Mouse (Mus musculus): ENCODE results near the gene Zfhx3. TPM values are rescaled to one million over a fixed set of nuclear protein-coding genes. Genes with fewer than 3 reads are reported as not detected.

Zfhx3 gene
- polyA plus RNA-seq, 1 experiment from 2014 or later = 8.4 TPM

GRCm38 (mm10) chr8:108709928-108710606 lies 767.6 kb downstream of the Zfhx3 start:
- H3K4me3 ChIP-seq (ENCODE audit: low read depth, low read length) = no peak overlapping the region
- 31% methylated on average over 13 of the region's 13 CpGs for WGBS (ENCODE audit: insufficient replicate concordance)
- no peak for ATAC-seq (replicated peaks; ENCODE audit: insufficient number of reproducible peaks, low FRiP score, low TSS enrichment)
- peaks cover 69% of the 10 kb centered on the region for H3K4me1 ChIP-seq (ENCODE audit: control insufficient read depth, insufficient read depth, low read length)
- no peaks in the 10 kb centered on the region for H3K9me3 ChIP-seq (replicated peaks; ENCODE audit: control insufficient read depth, low read length)
- peak overlapping the region; percentile 70 for H3K27ac ChIP-seq (ENCODE audit: low read depth, low read length)
- H3K36me3 ChIP-seq (ENCODE audit: control insufficient read depth, insufficient read depth, low read length) = no peaks in the 10 kb centered on the region
- peak overlapping the region; percentile 18; the same call in 1 of the 2 replicates for H3K4me2 ChIP-seq
- 0 out of 2 replicates have a peak overlapping the region, but pooled peaks have one; percentile 44 for H3K9ac ChIP-seq (ENCODE audit: low read depth, low read length)
- no peaks in the 10 kb centered on the region for H3K27me3 ChIP-seq (ENCODE audit: control insufficient read depth, insufficient read depth, low read length)

- H3K4me2 ChIP-seq = peak overlapping the region; percentile 52; the same call in 1 of the 2 replicates
- no peaks in the 10 kb centered on the region for H3K36me3 ChIP-seq (ENCODE audit: control insufficient read depth, insufficient read depth, low read length)
- WGBS (ENCODE audit: insufficient replicate concordance) = 11% methylated on average over 8 of the region's 8 CpGs
- no peaks in the 10 kb centered on the region for H3K27me3 ChIP-seq (ENCODE audit: control insufficient read depth, insufficient read depth, low read length)
- no peak for ATAC-seq (replicated peaks; ENCODE audit: insufficient number of reproducible peaks, low FRiP score, low TSS enrichment)
- 0 out of 2 replicates have a peak overlapping the region, but pooled peaks have one; percentile 2 for H3K9ac ChIP-seq (ENCODE audit: low read depth, low read length)
- no peak overlapping the region for H3K4me3 ChIP-seq (ENCODE audit: low read depth, low read length)
- H3K4me1 ChIP-seq (ENCODE audit: control insufficient read depth, insufficient read depth, low read length) = peaks cover 69% of the 10 kb centered on the region
- no peaks in the 10 kb centered on the region for H3K9me3 ChIP-seq (replicated peaks; ENCODE audit: control insufficient read depth, low read length)
- H3K27ac ChIP-seq (ENCODE audit: low read depth, low read length) = peak overlapping the region; percentile 78; the same call in 1 of the 2 replicates
These were observed 768.4 kb downstream of the Zfhx3 start for GRCm38 (mm10) chr8:108710607-108711489.

GRCm38 (mm10) chr8:108711490-108711793 lies 769.0 kb downstream of the Zfhx3 start:
- no peak overlapping the region for H3K9ac ChIP-seq (ENCODE audit: low read depth, low read length)
- WGBS (ENCODE audit: insufficient replicate concordance) = 23% methylated on average over 5 of the region's 5 CpGs
- peak overlapping the region; percentile 78 for H3K27ac ChIP-seq (ENCODE audit: low read depth, low read length)
- H3K4me2 ChIP-seq = peak overlapping the region; percentile 52
- H3K4me3 ChIP-seq (ENCODE audit: low read depth, low read length) = no peak overlapping the region
- ATAC-seq (replicated peaks; ENCODE audit: insufficient number of reproducible peaks, low FRiP score, low TSS enrichment) = no peak
- H3K27me3 ChIP-seq (ENCODE audit: control insufficient read depth, insufficient read depth, low read length) = no peaks in the 10 kb centered on the region
- H3K9me3 ChIP-seq (replicated peaks; ENCODE audit: control insufficient read depth, low read length) = no peaks in the 10 kb centered on the region
- H3K4me1 ChIP-seq (ENCODE audit: control insufficient read depth, insufficient read depth, low read length) = peaks cover 75% of the 10 kb centered on the region
- H3K36me3 ChIP-seq (ENCODE audit: control insufficient read depth, insufficient read depth, low read length) = no peaks in the 10 kb centered on the region

- H3K27me3 ChIP-seq (ENCODE audit: control insufficient read depth, insufficient read depth, low read length) = no peaks in the 10 kb centered on the region
- ATAC-seq (replicated peaks; ENCODE audit: insufficient number of reproducible peaks, low FRiP score, low TSS enrichment) = no peak
- 19% methylated on average over 14 of the region's 14 CpGs for WGBS (ENCODE audit: insufficient replicate concordance)
- peak overlapping the region; percentile 78 for H3K27ac ChIP-seq (ENCODE audit: low read depth, low read length)
- H3K4me3 ChIP-seq (ENCODE audit: low read depth, low read length) = 0 out of 2 replicates have a peak overlapping the region, but pooled peaks have one; percentile 6
- H3K9me3 ChIP-seq (replicated peaks; ENCODE audit: control insufficient read depth, low read length) = no peaks in the 10 kb centered on the region
- no peaks in the 10 kb centered on the region for H3K36me3 ChIP-seq (ENCODE audit: control insufficient read depth, insufficient read depth, low read length)
- peaks cover 79% of the 10 kb centered on the region for H3K4me1 ChIP-seq (ENCODE audit: control insufficient read depth, insufficient read depth, low read length)
- peak overlapping the region; percentile 52 for H3K4me2 ChIP-seq
- peak overlapping the region; percentile 65 for H3K9ac ChIP-seq (ENCODE audit: low read depth, low read length)
These were observed 769.6 kb downstream of the Zfhx3 start for GRCm38 (mm10) chr8:108712001-108712411.

- ATAC-seq (replicated peaks; ENCODE audit: insufficient number of reproducible peaks, low FRiP score, low TSS enrichment) = no peak
- no peaks in the 10 kb centered on the region for H3K9me3 ChIP-seq (replicated peaks; ENCODE audit: control insufficient read depth, low read length)
- no peaks in the 10 kb centered on the region for H3K36me3 ChIP-seq (ENCODE audit: control insufficient read depth, insufficient read depth, low read length)
- H3K4me2 ChIP-seq = peak overlapping the region; percentile 52
- H3K27me3 ChIP-seq (ENCODE audit: control insufficient read depth, insufficient read depth, low read length) = no peaks in the 10 kb centered on the region
- peak overlapping the region; percentile 65 for H3K9ac ChIP-seq (ENCODE audit: low read depth, low read length)
- H3K27ac ChIP-seq (ENCODE audit: low read depth, low read length) = peak overlapping the region; percentile 78
- WGBS (ENCODE audit: insufficient replicate concordance) = 25% methylated on average over 4 of the region's 4 CpGs
- no peak overlapping the region for H3K4me3 ChIP-seq (ENCODE audit: low read depth, low read length)
- H3K4me1 ChIP-seq (ENCODE audit: control insufficient read depth, insufficient read depth, low read length) = peaks cover 79% of the 10 kb centered on the region
These were observed 770.2 kb downstream of the Zfhx3 start for GRCm38 (mm10) chr8:108712607-108713006.

GRCm38 (mm10) chr8:108713346-108714142 lies 771.1 kb downstream of the Zfhx3 start:
- H3K4me2 ChIP-seq = peak overlapping the region; percentile 88
- H3K27me3 ChIP-seq (ENCODE audit: control insufficient read depth, insufficient read depth, low read length) = no peaks in the 10 kb centered on the region
- peak overlapping the region; percentile 60 for H3K4me3 ChIP-seq (ENCODE audit: low read depth, low read length)
- peak overlapping the region; percentile 82 for H3K9ac ChIP-seq (ENCODE audit: low read depth, low read length)
- WGBS (ENCODE audit: insufficient replicate concordance) = 16% methylated on average over 19 of the region's 19 CpGs
- H3K27ac ChIP-seq (ENCODE audit: low read depth, low read length) = peak overlapping the region; percentile 85
- H3K9me3 ChIP-seq (replicated peaks; ENCODE audit: control insufficient read depth, low read length) = no peaks in the 10 kb centered on the region
- no peak for ATAC-seq (replicated peaks; ENCODE audit: insufficient number of reproducible peaks, low FRiP score, low TSS enrichment)
- H3K36me3 ChIP-seq (ENCODE audit: control insufficient read depth, insufficient read depth, low read length) = no peaks in the 10 kb centered on the region
- H3K4me1 ChIP-seq (ENCODE audit: control insufficient read depth, insufficient read depth, low read length) = peaks cover 82% of the 10 kb centered on the region

GRCm38 (mm10) chr8:108714143-108714635 lies 771.7 kb downstream of the Zfhx3 start:
- WGBS (ENCODE audit: insufficient replicate concordance) = 2% methylated on average over 21 of the region's 21 CpGs
- H3K9ac ChIP-seq (ENCODE audit: low read depth, low read length) = peak overlapping the region; percentile 82
- H3K27ac ChIP-seq (ENCODE audit: low read depth, low read length) = peak overlapping the region; percentile 85
- peak overlapping the region; percentile 88 for H3K4me2 ChIP-seq
- peaks cover 78% of the 10 kb centered on the region for H3K4me1 ChIP-seq (ENCODE audit: control insufficient read depth, insufficient read depth, low read length)
- no peak; the same call in 1 of the 2 replicates for ATAC-seq (replicated peaks; ENCODE audit: insufficient number of reproducible peaks, low FRiP score, low TSS enrichment)
- no peaks in the 10 kb centered on the region for H3K9me3 ChIP-seq (replicated peaks; ENCODE audit: control insufficient read depth, low read length)
- no peaks in the 10 kb centered on the region for H3K27me3 ChIP-seq (ENCODE audit: control insufficient read depth, insufficient read depth, low read length)
- H3K4me3 ChIP-seq (ENCODE audit: low read depth, low read length) = peak overlapping the region; percentile 60
- no peaks in the 10 kb centered on the region for H3K36me3 ChIP-seq (ENCODE audit: control insufficient read depth, insufficient read depth, low read length)
